Mouse (Mus musculus) spleen, adult 2 months (tissue): ENCODE results near the gene Il4i1.

Experiments used
- CTCF ChIP-seq: fragments of 200-500 bp; IDR thresholded peaks from 2 replicates; pipeline ENCODE4 v1.5.1; 2011; ENCODE audit warnings: mild to moderate bottlenecking, inconsistent platforms; ENCODE audit not compliant: insufficient read depth, insufficient read length, insufficient replicate concordance; ENCODE audit errors: extremely low read depth
- POLR2A ChIP-seq: fragments of 200-500 bp; IDR thresholded peaks from 2 replicates; pipeline ENCODE4 v1.6.1; 2011; ENCODE audit warnings: low read depth, low read length, inconsistent platforms

- no peak for TF ChIP-seq POLR2A
- no peak for TF ChIP-seq CTCF
Observed at GRCm38 (mm10) chr7:44808927-44809326, 7.3 kb upstream of the Il4i1 start.
